Mouse (Mus musculus) lung, postnatal 0 days (tissue): ENCODE data around the gene Krr1.

Source experiments
- CTCF ChIP-seq: IDR thresholded peaks from 2 replicates; pipeline ENCODE4 v1.5.1; 2016; ENCODE audit warnings: antibody characterized with exemption, mild to moderate bottlenecking
- EP300 ChIP-seq: IDR thresholded peaks from 2 replicates; pipeline ENCODE4 v1.6.1; 2016; ENCODE audit warnings: antibody characterized with exemption, mild to moderate bottlenecking, control low read depth

DNA sequence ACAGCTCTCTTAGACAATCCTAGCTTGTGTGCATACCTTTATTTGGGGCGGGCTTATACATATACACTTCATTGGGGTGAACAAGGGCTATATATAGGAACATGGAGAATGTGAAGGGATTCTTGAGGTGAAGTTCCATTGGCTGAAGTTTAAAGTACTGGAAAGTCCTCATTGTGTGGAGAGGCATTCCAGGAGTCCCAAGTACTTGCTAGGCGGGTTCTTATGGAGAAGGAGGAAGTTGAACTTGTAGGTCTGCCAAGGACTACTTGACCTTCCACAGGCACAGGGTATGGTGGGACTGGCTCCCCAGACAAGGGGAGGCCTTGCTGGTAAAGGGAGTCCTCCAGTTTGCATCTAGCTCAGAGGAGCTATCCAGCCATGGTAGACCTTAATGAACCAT lies 13.1 kb upstream of the Krr1 start:
- TF ChIP-seq CTCF = no peak
- TF ChIP-seq EP300 = peak; percentile 100
